Mouse (Mus musculus): ENCODE measurements at regions not wholly inside any gene's neighbourhood (a gene's known extent, or its start where the extent isn't known, plus 50 kb on each side); places are given as distances from the start of the nearest gene placed in this dataset.
"Not testable (repeated sequence)": the region's sequence is repeated elsewhere in the genome, so short reads cannot be mapped to it uniquely, and the experiment has no call there.

DNA sequence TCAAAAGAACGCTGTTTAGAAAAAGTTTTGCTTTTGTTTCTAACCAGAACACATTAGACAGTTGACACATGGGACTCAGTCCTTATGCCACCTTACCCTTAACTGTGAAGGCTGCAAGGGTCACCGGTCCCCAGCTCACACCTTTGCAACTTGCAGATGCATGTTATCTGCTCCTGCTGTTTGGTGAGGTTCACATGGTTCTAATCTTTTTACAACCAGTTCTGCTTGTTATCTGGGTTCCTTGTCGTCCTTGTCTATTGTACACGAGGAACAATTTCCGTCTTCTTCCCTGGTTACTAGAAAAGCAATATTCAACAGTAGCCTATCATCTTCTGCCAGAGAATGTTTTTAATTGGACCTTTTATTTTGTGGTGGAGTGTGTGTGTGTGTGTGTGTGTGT is 200.8 kb downstream of the Gm21738 start:
- in situ Hi-C loops (cut with MboI; ENCODE audit: low pct_unique_long_range_greater_than_20kb in 1 of 2, low sequenced_read_pairs in 2 of 2, unreplicated experiment in 1 of 2), result not testable (repeated sequence)

DNA sequence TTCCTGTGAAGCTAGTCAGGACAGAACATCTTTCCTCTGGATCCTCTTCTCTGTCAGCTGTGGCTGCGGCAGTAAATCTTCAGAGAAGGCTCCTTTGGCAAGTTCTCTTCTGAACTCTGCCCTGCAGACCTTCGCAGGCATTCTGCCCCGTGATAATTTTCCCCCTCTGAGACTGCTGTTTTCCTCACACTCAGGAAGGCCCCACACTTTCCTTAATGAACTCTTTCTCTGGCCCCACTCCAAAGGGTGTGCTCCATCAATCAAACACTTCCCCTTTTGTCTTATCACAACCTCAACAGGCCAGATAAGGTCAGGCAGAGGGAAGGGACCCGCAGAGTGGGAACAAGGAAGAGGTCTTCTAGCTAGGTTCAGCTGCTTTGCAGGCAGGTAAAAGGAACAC is 210.2 kb downstream of the Gm21738 start:
- in situ Hi-C loops (cut with MboI; ENCODE audit: low pct_unique_long_range_greater_than_20kb in 1 of 2, low sequenced_read_pairs in 2 of 2, unreplicated experiment in 1 of 2), result loop anchor here in 1 of 2 experiments (10.0 kb wide), 1 partner anchor 214 kb away; no protein-coding TSS in a partner anchor

DNA sequence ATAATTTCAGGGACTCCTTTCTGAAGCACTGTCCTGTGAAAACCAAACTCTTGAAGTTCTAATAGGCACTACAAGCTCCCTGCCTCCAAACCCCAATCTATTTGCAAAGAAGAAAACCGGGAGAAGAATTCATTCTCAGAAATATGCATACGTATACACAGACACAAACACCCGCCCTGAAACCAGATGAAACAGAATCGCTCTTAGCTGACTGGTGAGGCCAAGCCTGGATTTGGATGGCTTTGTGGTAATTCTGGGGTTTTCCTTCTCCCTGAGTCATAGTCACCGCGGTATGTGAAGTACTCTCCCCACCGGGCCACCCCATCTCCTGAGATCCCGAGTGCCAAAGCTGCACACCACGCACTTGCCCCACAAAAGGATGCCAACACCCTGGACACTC is 238.5 kb downstream of the Gm21738 start:
- in situ Hi-C loops (cut with MboI; ENCODE audit: low pct_unique_long_range_greater_than_20kb in 1 of 2, low sequenced_read_pairs in 2 of 2, unreplicated experiment in 1 of 2), result not testable (repeated sequence)

DNA sequence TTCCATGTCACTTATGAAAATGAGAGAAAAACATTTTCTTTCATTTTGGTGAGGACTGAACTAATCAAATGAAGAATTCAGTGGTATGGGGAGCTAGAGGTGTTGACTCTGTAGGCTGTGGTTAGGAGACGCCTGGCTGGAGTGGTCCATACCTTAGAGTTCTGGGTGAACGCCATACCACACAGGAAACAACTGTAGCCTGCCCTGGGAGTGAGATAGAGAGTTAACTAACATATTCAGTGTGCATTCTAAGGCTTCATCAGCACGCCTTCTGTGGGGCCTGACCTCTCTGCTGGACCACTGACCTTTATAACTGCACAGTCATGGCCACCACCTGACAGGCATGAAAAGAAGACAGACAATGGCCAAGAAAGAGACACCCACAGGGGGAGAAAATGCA is 240.7 kb downstream of the Gm21738 start:
- in situ Hi-C loops (cut with MboI; ENCODE audit: low pct_unique_long_range_greater_than_20kb in 1 of 2, low sequenced_read_pairs in 2 of 2, unreplicated experiment in 1 of 2), result not testable (repeated sequence)

DNA sequence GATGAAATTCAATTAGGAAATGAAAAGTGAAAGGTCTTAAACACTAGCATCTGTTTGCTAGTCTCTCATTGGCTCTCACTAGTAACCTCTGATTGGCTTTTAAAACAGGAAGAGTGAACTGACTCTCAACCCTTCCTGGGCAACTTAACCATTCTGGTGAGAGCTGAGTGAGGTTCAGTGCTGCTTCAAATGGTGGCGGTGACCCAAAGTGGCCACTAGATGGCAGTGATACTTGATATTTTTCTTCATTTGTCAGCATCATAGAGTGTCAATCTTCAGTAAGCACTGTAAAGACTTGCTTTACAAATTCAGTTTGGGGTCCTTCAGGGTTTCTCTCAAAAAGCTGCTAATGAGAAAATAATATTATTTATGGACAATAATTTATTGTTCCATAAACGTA is 243.4 kb downstream of the Gm21738 start:
- in situ Hi-C loops (cut with MboI; ENCODE audit: low pct_unique_long_range_greater_than_20kb in 1 of 2, low sequenced_read_pairs in 2 of 2, unreplicated experiment in 1 of 2), result no loop called here

DNA sequence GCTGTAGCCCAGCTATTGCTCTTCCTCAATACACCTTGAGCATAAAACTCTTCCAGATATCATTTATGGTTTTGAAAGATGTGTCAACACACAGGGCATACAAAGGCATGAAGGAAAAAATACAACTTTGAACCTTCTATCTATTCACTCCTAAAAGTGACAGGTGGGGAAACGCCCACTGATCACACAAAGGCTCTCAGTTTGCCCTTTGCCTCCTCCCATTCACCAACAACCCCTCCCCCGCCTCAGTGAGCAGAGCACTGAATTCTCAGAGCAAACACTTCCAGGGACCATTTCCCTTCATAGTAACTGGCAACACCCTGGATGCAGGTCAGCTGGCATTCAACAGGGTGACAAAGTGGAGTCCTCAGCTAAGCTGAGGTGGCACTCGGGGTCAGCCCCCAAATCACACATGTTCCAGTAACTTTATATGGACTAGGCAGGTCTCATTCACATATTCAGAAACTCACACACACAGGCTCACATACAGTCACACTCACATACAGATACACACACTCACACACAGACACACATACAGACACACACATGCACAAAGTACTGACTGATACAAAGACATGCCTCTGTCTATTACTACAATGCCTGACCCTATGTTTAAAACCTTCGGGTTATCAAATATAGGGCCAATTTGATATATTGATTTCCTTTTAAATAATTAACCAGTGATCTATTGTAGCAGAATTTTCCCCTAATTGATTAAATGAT is 248.3 kb downstream of the Gm21738 start:
- in situ Hi-C loops (cut with MboI; ENCODE audit: low pct_unique_long_range_greater_than_20kb in 1 of 2, low sequenced_read_pairs in 2 of 2, unreplicated experiment in 1 of 2), result not testable (repeated sequence)

DNA sequence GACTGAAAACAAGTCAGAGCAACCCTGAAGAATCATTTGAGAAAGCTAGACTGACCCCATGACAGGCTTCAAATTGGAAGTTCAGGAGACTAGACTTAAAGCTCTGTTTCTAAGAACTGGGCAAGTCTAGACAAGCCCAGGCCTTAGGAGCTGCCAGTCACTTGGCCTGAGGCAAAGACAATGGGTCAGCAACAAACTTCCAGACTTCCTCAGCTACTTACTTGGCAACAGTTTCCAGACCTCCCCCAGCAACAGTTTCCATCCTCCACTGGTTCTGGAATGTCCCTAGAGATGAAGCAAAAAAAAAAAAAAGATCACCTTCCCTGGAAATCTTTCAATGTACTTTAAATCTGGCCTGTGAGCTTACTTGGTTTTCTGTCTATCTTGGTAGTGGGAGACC is 251.9 kb downstream of the Gm21738 start:
- in situ Hi-C loops (cut with MboI; ENCODE audit: low pct_unique_long_range_greater_than_20kb in 1 of 2, low sequenced_read_pairs in 2 of 2, unreplicated experiment in 1 of 2), result no loop called here

DNA sequence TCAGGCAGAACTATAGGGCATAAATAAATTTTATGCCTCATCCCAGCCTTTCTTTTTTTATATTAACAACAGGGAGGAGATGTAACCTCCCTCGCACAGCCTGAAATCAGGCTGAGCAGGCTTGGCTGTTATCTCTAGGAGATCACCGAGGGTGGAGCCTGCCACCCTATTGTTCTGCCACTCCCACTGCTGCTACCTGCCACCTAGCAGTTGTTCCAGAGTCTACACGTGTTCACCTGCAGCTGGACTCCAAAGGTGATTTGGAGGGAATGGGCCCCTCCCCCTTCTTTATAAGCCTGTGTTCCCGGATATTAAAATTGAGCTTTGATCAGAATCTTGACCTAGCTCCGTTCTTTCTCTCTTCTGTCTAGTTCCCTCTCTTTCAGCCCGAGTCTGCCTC is 245.8 kb upstream of the Ube2e2 start:
- in situ Hi-C loops (cut with MboI; ENCODE audit: low pct_unique_long_range_greater_than_20kb in 1 of 2, low sequenced_read_pairs in 2 of 2, unreplicated experiment in 1 of 2), result not testable (repeated sequence)

DNA sequence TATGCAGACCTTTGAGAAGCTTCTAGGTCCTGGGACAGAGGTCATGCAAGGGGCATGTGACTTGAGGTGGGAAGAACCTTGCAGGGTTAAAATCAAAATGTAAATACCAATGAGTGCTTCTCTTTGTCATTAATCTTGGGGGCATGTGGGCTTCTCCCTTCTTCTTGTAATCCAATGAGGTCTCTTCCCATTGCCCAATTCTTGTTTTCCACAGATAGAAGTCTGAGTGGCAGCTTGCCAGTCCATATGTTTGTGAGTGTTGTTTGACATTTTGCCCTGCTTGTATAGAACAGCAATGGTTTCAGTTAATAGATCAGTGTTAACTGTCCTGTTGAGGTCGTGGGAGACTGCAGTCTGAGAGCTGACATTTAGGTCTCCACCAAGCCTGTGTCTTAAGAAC is 237.5 kb upstream of the Ube2e2 start:
- in situ Hi-C loops (cut with MboI; ENCODE audit: low pct_unique_long_range_greater_than_20kb in 1 of 2, low sequenced_read_pairs in 2 of 2, unreplicated experiment in 1 of 2), result no loop called here

Data from mouse embryonic stem cell (cell line).